Mouse (Mus musculus) yolk sac, embryonic 10.5 days (tissue): ENCODE measurements around the gene Slc7a6.
"Not testable (repeated sequence)": the region's sequence is repeated elsewhere in the genome, so short reads cannot be mapped to it uniquely, and the experiment has no call there.

Experiments used
- DNase-seq: peaks from one replicate; pipeline ENCODE4 v3.0.0-alpha.2; 2017; ENCODE audit warnings: low spot score

The Slc7a6 gene

GRCm38 (mm10) chr8:106186394-106186793, 17.7 kb downstream of the Slc7a6 start:
- DNase-seq: no peak

DNA sequence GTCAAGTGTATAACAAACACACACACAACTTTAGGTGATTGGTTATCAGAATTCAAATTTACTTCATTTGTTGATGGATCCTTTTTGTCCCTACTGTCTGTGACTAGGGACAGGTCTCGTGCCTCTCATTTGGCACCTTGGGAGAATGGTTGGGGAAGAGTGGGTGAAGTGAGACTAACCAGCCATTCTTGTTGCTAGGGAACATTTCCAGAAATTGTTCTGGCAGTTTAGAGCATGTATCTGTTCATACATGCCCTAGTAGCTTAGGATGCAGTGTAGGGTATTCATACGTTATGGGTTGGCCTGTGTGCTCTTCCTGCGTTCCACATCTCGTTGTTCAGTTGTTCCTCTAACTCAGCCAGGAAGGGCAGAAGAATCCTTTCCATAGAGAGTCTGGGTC, 20.5 kb downstream of the Slc7a6 start:
- no peak for DNase-seq

GRCm38 (mm10) chr8:106191639-106192038, 23.0 kb downstream of the Slc7a6 start:
- peak; percentile 15 for DNase-seq

GRCm38 (mm10) chr8:106193162-106193561, 24.5 kb downstream of the Slc7a6 start:
- no peak for DNase-seq

DNA sequence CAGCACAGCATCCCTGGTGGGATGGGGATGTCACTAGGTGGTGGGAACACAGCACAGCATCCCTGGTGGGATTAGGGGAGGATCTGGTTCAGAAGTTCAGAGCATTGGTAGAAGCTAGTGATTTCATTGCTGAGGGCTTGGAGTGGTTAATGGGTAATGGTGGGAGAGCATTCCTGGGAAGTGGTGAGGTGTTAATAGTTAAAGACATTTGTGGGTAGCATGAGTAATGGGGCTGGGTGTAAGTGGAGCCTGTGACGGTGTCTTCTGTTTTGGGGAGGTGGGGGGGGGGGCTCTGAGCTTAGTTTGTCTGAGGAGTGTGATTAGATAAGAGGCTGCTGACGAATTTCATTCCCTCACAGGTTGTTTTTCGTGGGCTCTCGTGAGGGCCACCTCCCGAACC, 25.4 kb downstream of the Slc7a6 start:
- DNase-seq: no peak

- peak; percentile 42 for DNase-seq
Measured at GRCm38 (mm10) chr8:106198741-106199140, 30.1 kb downstream of the Slc7a6 start.

GRCm38 (mm10) chr8:106199596-106199995, 30.9 kb downstream of the Slc7a6 start:
- DNase-seq: not testable (repeated sequence)

DNA sequence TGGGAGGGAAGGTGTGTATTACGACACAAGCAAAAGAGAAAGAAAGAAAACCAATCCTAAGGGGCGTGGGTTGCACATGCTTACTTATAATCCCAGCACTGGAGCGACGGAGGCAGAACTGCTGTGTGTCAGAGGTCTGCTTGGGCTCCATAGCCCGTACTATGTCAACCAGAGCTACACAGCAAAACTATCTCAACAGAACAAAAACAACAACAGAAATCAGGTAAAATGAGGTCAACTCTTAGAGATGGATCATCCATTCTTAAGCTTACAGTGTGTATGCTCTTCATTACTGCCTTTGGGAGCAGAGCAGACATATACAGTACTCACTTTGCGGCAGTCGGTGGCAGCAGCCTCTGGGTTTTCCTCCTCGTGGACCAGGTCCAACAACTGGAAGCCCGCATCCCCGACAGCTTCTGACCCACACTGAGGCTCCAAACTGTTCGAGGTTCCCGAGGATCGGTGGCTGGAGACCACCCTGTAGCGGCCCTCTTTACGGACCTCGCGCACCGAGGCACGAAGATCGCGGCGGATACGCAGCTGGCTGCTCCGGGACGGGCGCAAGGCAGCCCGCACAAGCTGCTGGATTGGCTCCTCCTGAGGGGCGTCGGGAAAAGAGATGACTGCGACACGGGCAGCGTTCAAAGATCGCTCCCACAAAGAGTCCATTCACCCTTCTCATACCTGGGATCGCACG, 41.5 kb downstream of the Slc7a6 start:
- peak; percentile 5 for DNase-seq

GRCm38 (mm10) chr8:106210821-106211345, 42.2 kb downstream of the Slc7a6 start, which contains the start of the genes Slc7a6os and Prmt7:
Gene Slc7a6os, minus strand, starts transcription at chr8:106210935.
Gene Prmt7, plus strand, starts transcription at chr8:106210936.
- peak; percentile 92 for DNase-seq

- no peak for DNase-seq
Measured at GRCm38 (mm10) chr8:106211421-106211820, 42.8 kb downstream of the Slc7a6 start.

GRCm38 (mm10) chr8:106213959-106214358, 45.3 kb downstream of the Slc7a6 start:
- DNase-seq: no peak

DNA sequence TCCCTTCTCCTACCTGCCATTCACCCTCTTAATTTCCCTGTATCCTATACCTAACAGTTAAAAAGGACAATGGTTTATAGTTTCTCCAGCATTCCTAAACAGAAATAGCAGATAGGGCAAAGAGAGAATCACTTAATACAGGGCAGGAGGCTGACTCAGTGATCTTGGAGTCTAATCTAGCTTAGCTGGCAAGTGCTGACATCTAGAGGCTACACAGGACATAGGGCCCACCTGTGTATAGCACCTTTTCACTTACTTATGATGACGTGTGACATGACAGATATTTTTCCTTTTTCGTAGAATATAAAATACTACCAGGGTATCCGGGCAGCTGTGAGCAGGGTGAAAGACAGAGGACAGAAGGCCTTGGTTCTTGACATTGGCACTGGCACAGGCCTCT, 51.0 kb downstream of the Slc7a6 start:
- no peak for DNase-seq

- DNase-seq: peak; percentile 15
Measured at GRCm38 (mm10) chr8:106226589-106226988, 57.9 kb downstream of the Slc7a6 start.

DNA sequence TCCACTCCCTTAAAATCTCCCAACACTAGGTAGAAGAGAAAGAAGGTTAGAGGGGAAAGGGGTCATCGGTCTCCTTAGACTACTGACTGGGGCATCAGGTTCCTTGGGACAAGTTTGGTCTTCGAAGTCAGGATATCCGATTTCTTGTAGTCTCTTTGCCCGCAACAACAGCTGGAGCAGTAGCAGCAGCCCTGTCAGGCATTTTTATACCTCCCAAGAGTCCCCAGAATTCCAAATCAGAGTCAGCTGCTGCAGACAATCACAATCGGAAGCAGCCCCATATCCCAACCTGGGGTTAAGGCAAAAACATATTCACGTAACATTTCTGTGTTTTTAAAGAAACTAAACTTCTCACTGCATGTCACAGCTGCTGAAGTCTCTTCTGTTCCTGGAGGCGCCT, 62.9 kb downstream of the Slc7a6 start:
- no peak for DNase-seq

DNA sequence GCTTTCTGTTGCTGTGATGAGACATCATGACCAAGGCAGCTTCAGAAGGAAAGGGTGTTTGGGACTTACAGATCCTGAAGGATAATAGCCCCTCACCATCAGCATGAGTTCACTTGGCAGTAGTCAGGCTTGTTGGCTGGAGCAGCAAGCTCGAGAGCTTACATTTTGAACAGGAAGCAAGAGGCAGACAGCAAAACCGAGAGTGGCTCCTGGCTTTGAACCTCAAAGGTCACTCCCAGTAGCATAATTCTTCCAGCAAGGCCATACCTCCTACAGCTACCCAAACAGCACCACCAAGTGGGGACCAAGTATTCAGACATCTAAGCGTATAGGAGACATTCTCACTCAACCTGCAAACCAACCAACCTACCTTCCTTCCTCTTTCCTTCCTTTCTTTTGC, 64.1 kb downstream of the Slc7a6 start:
- no peak for DNase-seq

DNA sequence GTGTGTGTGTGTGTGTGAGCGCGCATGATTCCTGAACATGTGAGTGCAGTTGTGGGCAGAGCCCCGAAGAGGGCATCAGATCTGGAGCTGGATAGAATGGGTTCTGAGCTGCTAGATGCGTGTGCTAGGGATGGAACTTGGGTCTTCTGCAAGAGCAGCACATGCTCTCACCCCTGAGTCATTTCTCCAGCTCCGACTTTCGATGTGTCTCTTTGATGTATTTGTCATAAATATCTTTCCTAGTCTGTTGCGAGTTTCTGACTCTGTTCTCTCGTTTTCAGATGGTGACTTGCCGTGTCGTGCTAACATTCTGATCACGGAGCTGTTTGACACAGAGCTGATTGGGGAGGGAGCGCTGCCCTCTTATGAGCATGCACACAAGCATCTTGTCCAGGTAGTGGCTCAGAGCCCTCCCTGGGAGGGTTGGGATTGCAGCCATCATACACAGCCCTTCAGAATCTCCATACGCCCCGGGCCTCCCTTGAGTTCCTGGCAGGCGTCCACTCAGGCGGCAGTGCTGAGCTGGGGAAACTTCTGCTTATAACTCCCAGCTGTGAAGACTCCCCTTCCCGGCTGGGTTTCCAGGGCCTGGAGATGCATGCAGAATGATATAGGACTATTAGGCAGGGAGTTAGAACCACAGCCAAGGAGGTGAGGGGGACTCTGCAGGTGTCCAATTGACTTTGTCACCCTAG, 66.1 kb downstream of the Slc7a6 start:
- no peak for DNase-seq

GRCm38 (mm10) chr8:106237106-106237505, 68.4 kb downstream of the Slc7a6 start:
- DNase-seq: no peak
